Mouse (Mus musculus): ENCODE measurements at regions not wholly inside any gene's neighbourhood (a gene's known extent, or its start where the extent isn't known, plus 50 kb on each side); places are given as distances from the start of the nearest gene placed in this dataset.

- TF ChIP-seq CTCF (IDR thresholded peaks at IDR 0.05; ENCODE audit: extremely low read depth, insufficient read length, insufficient replicate concordance, low read depth, low read length): no peak
- TF ChIP-seq POLR2A (IDR thresholded peaks at IDR 0.05; ENCODE audit: low read depth, low read length): no peak
Measured at GRCm38 (mm10) chr19:15502315-15502984, 444.7 kb downstream of the Psat1 start.
